In the genomic region with DNA sequence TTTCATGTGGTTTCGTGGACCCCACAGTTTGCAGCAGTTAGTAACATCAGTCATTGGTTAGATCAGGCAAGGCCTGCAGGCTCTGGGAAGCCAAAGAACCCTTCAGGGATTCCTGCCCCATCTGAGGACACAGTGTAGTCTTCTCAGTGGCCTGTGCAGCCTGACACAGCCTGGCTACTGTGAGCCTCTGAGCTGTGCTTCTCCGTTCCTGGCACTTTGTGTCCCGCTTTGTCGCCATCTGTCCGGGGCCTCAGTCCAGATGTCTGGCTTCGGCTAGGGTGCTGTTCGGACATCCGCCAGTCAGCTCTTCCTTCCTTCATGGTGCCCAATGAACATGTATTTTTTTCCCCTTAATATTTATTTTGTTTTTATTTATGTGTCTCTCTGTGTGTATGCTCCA, we compare ENCODE assay signal across 9 mouse cellular contexts.
DNase-seq lines count a peak whose midpoint lies in the region; ATAC-seq lines count a peak whose summit lies in the region.
"Had no signal": no experiment of that assay in that cellular context is flagged by ENCODE, and none has a peak within 500 bp of the region (broad histone marks: within the 10 kb centered on the region; RNA-seq: fewer than 3 reads in every experiment).

No protein-coding gene starts in this region.

- H3K4me1 ChIP-seq in forebrain, embryonic 12.5 days, result peaks cover 67% of the 10 kb centered on the region
- peaks cover 80% of the 10 kb centered on the region for H3K4me1 ChIP-seq in forebrain, embryonic 16.5 days (replicated peaks; ENCODE audit: control insufficient read depth, insufficient read depth, low read length)
- peaks cover 76% of the 10 kb centered on the region for H3K4me1 ChIP-seq in hindbrain, embryonic 15.5 days (replicated peaks)
- H3K4me1 ChIP-seq in neural tube, embryonic 14.5 days (ENCODE audit: control insufficient read depth, insufficient read depth, low read length), result peaks cover 63% of the 10 kb centered on the region

- H3K9me3 ChIP-seq in forebrain, embryonic 12.5 days, result no peaks in the 10 kb centered on the region
- H3K9me3 ChIP-seq in forebrain, embryonic 16.5 days (ENCODE audit: control insufficient read depth, low read length), result no peaks in the 10 kb centered on the region
- no peaks in the 10 kb centered on the region for H3K9me3 ChIP-seq in hindbrain, embryonic 15.5 days
- no peaks in the 10 kb centered on the region for H3K9me3 ChIP-seq in neural tube, embryonic 14.5 days (ENCODE audit: control insufficient read depth, low read length)

- ATAC-seq in forebrain, embryonic 12.5 days (ENCODE audit: low FRiP score), result no peak
- no peak for ATAC-seq in forebrain, embryonic 16.5 days
- no peak for ATAC-seq in hindbrain, embryonic 15.5 days (ENCODE audit: low FRiP score, low read depth)
- ATAC-seq in neural tube, embryonic 14.5 days (ENCODE audit: low read depth), result no peak
- ATAC-seq in erythroblast, adult 5-6 weeks (replicated peaks; ENCODE audit: low FRiP score, poor library complexity, severe bottlenecking), result no peak

- H3K36me3 ChIP-seq in forebrain, embryonic 12.5 days (replicated peaks), result no peaks in the 10 kb centered on the region
- no peaks in the 10 kb centered on the region for H3K36me3 ChIP-seq in forebrain, embryonic 16.5 days (ENCODE audit: control insufficient read depth, insufficient read depth)
- no peaks in the 10 kb centered on the region for H3K36me3 ChIP-seq in hindbrain, embryonic 15.5 days
- H3K36me3 ChIP-seq in neural tube, embryonic 14.5 days (ENCODE audit: control insufficient read depth, insufficient read depth, low read length), result no peaks in the 10 kb centered on the region

- H3K4me3 ChIP-seq in forebrain, embryonic 12.5 days (replicated peaks), result no peak overlapping the region
- H3K4me3 ChIP-seq in forebrain, embryonic 16.5 days (replicated peaks; ENCODE audit: low read length), result no peak overlapping the region
- H3K4me3 ChIP-seq in hindbrain, embryonic 15.5 days, result no peak overlapping the region
- H3K4me3 ChIP-seq in neural tube, embryonic 14.5 days (ENCODE audit: low read depth, low read length), result no peak overlapping the region

- 70% methylated on average over 8 of the region's 8 CpGs for WGBS in forebrain, embryonic 12.5 days
- WGBS in forebrain, embryonic 16.5 days, result 53% methylated on average over 8 of the region's 8 CpGs
- WGBS in hindbrain, embryonic 15.5 days, result 47% methylated on average over 8 of the region's 8 CpGs
- 45% methylated on average over 8 of the region's 8 CpGs for WGBS in neural tube, embryonic 14.5 days

- H3K27ac ChIP-seq in forebrain, embryonic 12.5 days, result peak overlapping the region; percentile 14; the same call in 1 of the 2 replicates
- no peak overlapping the region for H3K27ac ChIP-seq in forebrain, embryonic 16.5 days (ENCODE audit: low read length)
- peak overlapping the region; percentile 62 for H3K27ac ChIP-seq in hindbrain, embryonic 15.5 days (replicated peaks)
- H3K27ac ChIP-seq in neural tube, embryonic 14.5 days (ENCODE audit: low read depth, low read length), result peak overlapping the region; percentile 40; the same call in 1 of the 2 replicates

- no peak overlapping the region for H3K9ac ChIP-seq in forebrain, embryonic 12.5 days
- H3K9ac ChIP-seq in forebrain, embryonic 16.5 days (replicated peaks; ENCODE audit: low read depth, low read length), result no peak overlapping the region
- no peak overlapping the region for H3K9ac ChIP-seq in hindbrain, embryonic 15.5 days
- H3K9ac ChIP-seq in neural tube, embryonic 14.5 days (replicated peaks; ENCODE audit: low read depth, low read length), result no peak overlapping the region

- H3K4me2 ChIP-seq in forebrain, embryonic 12.5 days, result no peak overlapping the region
- H3K4me2 ChIP-seq in forebrain, embryonic 16.5 days (ENCODE audit: low read length), result no peak overlapping the region
- H3K4me2 ChIP-seq in hindbrain, embryonic 15.5 days, result no peak overlapping the region
- no peak overlapping the region for H3K4me2 ChIP-seq in neural tube, embryonic 14.5 days (ENCODE audit: low read depth, low read length)

- peak; percentile 70 for DNase-seq in right cerebral cortex, adult 18-20 months
- no peak for DNase-seq in right cerebral cortex, postnatal 14 days
- no peak for DNase-seq in urinary bladder, adult 2 months (ENCODE audit: low spot score)
- DNase-seq: liver had no signal

- no peaks in the 10 kb centered on the region for H3K27me3 ChIP-seq in forebrain, embryonic 12.5 days
- no peaks in the 10 kb centered on the region for H3K27me3 ChIP-seq in forebrain, embryonic 16.5 days (replicated peaks; ENCODE audit: control insufficient read depth, insufficient read depth, low read length)
- H3K27me3 ChIP-seq in hindbrain, embryonic 15.5 days, result no peaks in the 10 kb centered on the region
- no peaks in the 10 kb centered on the region for H3K27me3 ChIP-seq in neural tube, embryonic 14.5 days (ENCODE audit: control insufficient read depth, insufficient read depth, low read length)
